Mouse (Mus musculus) layer of hippocampus, adult 11-12 months (tissue): ENCODE measurements around the gene Dnah8.

Experiments used
- DNase-seq: peaks from one replicate; pipeline ENCODE4 v3.0.0; 2022; ENCODE audit warnings: low spot score

Dnah8 gene

GRCm38 (mm10) chr17:30663170-30663569, 39.0 kb downstream of the Dnah8 start:
- DNase-seq, result no peak

GRCm38 (mm10) chr17:30664856-30665255, 40.7 kb downstream of the Dnah8 start:
- DNase-seq, result no peak

DNA sequence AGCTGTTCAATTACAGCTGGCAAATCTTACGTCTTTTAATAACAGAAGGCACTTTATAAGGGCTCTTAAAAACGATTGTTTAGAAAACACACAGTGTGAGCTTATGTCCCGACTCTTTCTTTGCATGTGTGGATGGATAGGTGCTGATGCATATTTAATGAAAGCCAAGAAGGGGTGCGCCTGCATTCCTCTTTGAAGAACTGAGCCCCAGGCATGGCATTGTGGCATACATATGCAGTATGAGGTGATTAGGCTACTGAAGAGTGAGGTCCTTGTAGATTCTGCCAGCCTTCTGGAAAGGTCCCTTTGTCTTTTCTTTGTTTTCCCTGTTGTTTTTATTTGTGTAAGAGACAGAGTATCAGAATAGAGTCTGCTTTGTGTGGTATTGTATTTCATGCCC, 48.4 kb downstream of the Dnah8 start:
- no peak for DNase-seq

GRCm38 (mm10) chr17:30673023-30673422, 48.9 kb downstream of the Dnah8 start:
- DNase-seq, result no peak

GRCm38 (mm10) chr17:30675021-30675740, 51.0 kb downstream of the Dnah8 start:
- DNase-seq, result no peak

- no peak for DNase-seq
Measured at GRCm38 (mm10) chr17:30678523-30678922, 54.4 kb downstream of the Dnah8 start.

DNA sequence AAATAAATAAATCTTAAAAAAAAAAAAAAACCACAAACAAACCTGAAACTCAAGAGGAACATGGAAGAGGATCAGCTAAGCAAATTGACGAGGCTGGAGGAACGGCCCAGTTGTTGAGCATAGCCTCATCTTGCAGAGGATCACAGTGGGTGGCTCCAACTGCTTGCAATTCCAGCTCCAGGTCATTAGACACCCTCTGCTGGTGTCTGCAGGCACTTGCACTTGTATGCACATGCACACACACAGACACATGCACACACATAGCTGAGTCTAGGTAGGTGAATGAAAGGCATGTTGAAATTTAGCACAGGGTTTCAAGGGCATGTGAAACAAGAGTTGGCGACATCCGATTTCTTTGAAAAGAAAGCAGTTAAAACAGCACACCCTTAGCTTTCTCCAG, 55.5 kb downstream of the Dnah8 start:
- no peak for DNase-seq

DNA sequence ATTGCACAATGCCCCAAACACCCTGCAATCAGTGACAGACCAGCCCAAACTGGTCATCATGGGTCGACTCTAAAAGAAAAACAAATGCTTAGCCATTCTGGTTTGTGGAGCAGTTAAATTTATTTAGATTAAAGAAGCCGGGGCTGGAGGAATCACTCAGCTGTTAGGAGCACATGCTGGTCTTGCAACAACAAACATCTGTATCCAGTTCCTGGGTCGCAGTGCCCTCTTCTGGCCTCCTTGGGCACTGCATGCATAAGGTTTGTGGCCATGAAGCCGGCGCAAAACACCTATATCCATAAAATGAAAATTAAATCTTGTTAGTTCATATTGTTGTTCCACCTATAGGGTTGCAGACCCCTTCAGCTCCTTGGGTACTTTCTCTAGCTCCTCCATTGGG, 57.5 kb downstream of the Dnah8 start:
- peak; percentile 45 for DNase-seq

DNA sequence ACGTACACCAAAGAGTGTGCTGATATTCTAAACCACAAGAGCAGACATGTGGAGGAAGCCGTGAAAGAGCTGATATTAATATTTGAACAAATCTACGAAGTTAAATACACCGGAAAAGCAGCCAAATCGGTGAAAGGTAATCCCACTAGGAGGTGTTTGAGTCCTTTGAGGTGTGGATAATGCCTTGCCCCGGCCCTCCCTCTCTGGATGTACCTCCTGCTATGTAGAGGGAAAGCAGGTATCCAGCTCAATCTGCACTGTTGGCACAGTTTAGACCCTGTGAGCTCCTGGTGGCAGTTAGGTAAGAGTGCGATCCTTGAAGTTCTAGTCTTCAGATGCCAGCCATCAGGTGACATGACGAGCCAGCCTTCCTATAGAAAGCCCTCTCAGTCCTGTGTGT, 66.0 kb downstream of the Dnah8 start:
- no peak for DNase-seq

DNA sequence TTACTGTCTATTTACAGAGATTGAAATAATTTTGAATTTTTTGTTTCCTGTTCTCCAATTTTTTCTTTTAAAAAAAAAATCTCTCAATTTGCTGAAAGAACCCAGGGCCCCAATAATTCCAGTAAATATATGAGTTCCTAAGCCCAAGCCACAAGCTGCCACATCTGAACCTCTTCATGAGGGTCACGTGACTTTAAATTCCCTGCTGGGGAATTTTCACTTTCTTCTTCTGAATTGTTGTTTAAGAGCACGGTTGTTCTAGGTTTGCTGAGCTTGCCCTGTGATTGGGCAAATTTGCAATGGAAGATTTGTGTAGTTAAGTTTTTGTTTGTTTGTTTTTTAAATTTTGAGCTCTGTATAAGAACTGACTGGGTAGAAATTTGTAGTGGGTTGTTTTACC, 67.3 kb downstream of the Dnah8 start:
- no peak for DNase-seq

DNA sequence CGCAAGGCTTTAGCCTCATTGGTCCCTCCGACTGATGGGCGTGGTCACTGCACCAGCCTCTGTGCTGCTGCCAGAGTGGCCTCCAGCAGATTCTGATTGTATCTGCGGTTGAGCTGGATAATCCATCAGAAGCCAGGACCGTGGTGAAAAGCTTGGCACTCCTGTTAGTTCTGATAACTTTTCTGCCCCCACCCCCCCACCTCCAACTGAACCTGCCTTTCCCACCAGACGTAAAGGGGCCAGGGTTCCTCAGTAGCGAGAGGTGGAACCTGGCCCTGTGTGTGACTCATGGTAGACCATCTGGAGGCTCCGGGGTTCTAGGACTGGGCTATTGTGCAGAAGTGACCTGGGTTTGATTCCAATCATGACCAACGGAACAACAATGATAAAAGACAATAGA, 70.1 kb downstream of the Dnah8 start:
- DNase-seq, result no peak

DNA sequence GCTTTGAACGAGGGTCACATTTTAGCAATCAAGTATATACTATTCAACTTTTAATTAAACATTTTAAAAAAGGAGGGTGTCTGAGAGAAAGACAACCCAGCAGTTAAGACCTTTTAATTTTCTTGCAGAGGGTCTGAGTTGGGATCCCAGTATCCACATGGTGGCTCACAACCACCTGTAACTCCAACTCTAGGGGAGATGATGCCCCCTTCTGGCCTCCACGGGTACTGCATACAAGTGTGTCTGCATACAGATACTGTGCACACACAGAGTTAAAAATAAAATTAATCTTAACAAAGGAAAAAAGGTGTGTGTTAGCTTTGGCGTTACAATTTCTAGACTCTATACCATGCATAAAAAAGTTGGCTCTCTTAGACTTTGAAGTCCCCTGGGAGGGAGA, 90.6 kb downstream of the Dnah8 start:
- no peak for DNase-seq

DNA sequence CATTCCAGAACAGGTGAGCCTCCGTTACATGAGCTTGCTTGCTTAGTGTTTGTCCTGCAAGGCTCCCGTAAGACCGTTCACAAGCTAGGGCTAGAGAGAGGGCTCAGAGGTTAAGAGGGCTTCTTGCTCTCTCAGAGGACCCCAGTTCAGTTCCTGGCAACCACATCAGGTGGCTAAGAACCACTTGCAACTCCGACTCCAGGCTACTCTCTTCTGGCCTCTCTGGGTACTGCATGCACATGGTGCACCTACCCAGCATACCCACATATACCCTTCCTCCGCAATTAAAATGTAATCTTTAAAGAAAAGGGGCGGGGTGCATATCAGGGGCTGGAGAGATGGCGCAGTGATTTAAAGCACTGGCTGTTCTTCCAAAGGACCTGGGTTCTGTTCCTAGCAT, 94.0 kb downstream of the Dnah8 start:
- no peak for DNase-seq

- no peak for DNase-seq
Measured at GRCm38 (mm10) chr17:30719031-30719430, 94.9 kb downstream of the Dnah8 start.

- no peak for DNase-seq
Measured at GRCm38 (mm10) chr17:30727788-30728187, 103.6 kb downstream of the Dnah8 start.

DNA sequence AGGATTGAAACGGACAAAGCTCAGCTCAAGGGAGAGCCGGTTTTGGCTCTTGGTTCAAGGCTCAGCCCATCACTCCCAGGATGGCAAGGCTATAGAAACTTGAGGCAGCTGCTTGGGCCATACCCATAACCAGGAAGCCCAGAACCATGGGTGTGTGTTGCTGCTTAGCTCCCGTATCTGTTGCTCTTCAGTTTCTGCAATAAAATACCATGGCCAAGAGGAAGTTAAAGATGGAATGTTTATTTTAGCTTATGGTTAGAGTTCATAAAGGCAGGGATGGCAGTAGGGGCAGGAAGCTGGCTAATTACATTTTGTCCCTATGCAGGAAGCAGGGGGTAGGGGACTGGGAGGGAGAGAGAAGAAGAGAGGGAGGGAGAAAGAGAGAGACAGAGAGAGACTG, 108.6 kb downstream of the Dnah8 start:
- DNase-seq, result no peak

GRCm38 (mm10) chr17:30734770-30735169, 110.6 kb downstream of the Dnah8 start:
- DNase-seq, result no peak

DNA sequence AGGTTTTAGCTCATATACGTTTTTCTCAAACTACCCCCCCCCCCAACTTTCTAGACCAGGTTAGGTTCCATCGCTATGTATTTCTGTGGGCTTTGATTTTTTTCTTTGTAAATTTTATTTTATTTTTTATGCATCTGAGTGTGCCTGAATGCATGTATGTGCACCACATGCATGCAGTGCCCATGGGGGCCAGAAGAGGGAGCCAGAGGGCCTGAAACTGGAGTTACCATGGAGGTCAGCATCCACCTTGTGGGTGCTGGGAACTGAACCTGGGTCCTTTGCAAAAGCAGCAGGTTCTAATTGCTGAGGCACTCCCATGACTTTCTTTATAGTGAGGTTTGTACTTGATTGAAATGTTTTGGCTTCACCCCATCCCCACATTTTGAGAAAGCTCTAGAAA, 111.3 kb downstream of the Dnah8 start:
- no peak for DNase-seq

GRCm38 (mm10) chr17:30737797-30738196, 113.6 kb downstream of the Dnah8 start:
- DNase-seq, result peak; percentile 44

GRCm38 (mm10) chr17:30739769-30740168, 115.6 kb downstream of the Dnah8 start:
- DNase-seq, result no peak

DNA sequence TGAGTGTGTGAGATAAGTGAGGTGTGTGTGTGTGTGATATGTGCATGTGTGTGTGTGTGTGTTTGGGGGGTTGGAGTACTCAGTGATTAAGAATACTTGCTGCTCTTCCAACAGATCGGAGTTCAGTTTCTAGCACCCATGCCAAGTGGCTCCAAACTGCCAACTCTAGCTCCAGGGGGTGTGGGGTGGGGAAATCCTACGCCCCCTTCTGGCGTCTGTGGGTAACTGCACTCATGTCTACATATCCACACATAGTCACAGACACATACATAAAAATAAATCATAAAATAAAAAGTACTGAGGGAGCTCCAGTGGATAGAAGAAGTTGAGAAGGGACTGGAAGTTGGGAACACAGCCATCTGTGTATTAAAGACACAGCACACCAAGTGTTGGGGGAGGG, 119.8 kb downstream of the Dnah8 start:
- no peak for DNase-seq

GRCm38 (mm10) chr17:30746056-30747024, 122.2 kb downstream of the Dnah8 start:
- DNase-seq, result peak; percentile 86

DNA sequence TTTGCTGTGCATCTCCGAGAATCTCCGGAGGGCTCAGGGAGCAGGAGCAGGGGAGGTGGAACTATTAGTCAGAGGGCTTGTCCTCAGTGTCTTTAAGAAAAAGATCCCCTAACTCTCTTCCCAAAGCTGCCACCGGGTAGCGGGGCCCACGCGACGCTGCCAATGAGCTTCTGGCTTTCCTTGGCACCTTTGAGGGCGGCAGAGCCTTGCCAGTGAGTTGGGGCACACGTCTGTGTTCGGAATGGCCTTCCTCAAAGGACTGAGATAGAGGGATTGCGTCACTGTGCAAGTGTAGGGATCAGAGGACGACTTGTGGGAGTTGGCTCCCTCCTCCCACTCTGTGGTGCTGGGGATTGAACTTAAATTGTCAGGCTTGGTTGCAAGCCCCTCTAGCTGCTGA, 125.2 kb downstream of the Dnah8 start:
- no peak for DNase-seq
